Mouse (Mus musculus): ENCODE measurements at regions not wholly inside any gene's neighbourhood (a gene's known extent, or its start where the extent isn't known, plus 50 kb on each side); places are given as distances from the start of the nearest gene placed in this dataset.

GRCm38 (mm10) chr8:25367806-25368549, 543.8 kb upstream of the Adam5 start:
- Histone ChIP-seq H3K9me3 (ENCODE audit: low read length) (no peaks in the 10 kb centered on the region), H3K27me3 (replicated peaks; ENCODE audit: insufficient read depth, low read length) (no peaks in the 10 kb centered on the region)

GRCm38 (mm10) chr8:25366181-25366580, 542.0 kb upstream of the Adam5 start:
- Histone ChIP-seq H3K27me3 (replicated peaks; ENCODE audit: insufficient read depth, low read length) (no peaks in the 10 kb centered on the region), H3K27ac (ENCODE audit: low read length) (no peak overlapping the region), H3K9me3 (ENCODE audit: low read length) (no peaks in the 10 kb centered on the region), H3K4me1 (ENCODE audit: insufficient read depth, low read depth, low read length) (no peaks in the 10 kb centered on the region), H3K36me3 (ENCODE audit: insufficient read depth, low read length) (no peaks in the 10 kb centered on the region), H3K4me2 (replicated peaks; ENCODE audit: low read depth, low read length) (no peak overlapping the region), H3K9ac (replicated peaks; ENCODE audit: low read depth) (no peak overlapping the region), H3K4me3 (ENCODE audit: low read depth, low read length) (no peak overlapping the region)
- TF ChIP-seq EP300 (IDR thresholded peaks at IDR 0.05), result no peak
- DNase-seq (ENCODE audit: low spot score) (no peak), ATAC-seq (no peak)
- WGBS, result 48% methylated on average over 3 of the region's 3 CpGs

More at GRCm38 (mm10) chr8:25367806-25368549, 543.8 kb upstream of the Adam5 start:
- no peak for DNase-seq (ENCODE audit: low spot score)
- Histone ChIP-seq H3K36me3 (ENCODE audit: insufficient read depth, low read length) (no peaks in the 10 kb centered on the region), H3K4me3 (ENCODE audit: low read depth, low read length) (no peak overlapping the region), H3K4me1 (ENCODE audit: insufficient read depth, low read depth, low read length) (no peaks in the 10 kb centered on the region), H3K9ac (replicated peaks; ENCODE audit: low read depth) (no peak overlapping the region), H3K4me2 (replicated peaks; ENCODE audit: low read depth, low read length) (peak overlapping the region; percentile 34), H3K27ac (ENCODE audit: low read length) (no peak overlapping the region)
- 54% methylated on average over 15 of the region's 15 CpGs for WGBS
- TF ChIP-seq CTCF (IDR thresholded peaks at IDR 0.05) (no peak), EP300 (IDR thresholded peaks at IDR 0.05) (no peak)
- ATAC-seq, result 0 out of 2 replicates have a peak, but pooled peaks have one; percentile 33

- Histone ChIP-seq H3K36me3 (ENCODE audit: insufficient read depth, low read length) (no peaks in the 10 kb centered on the region), H3K27me3 (replicated peaks; ENCODE audit: insufficient read depth, low read length) (no peaks in the 10 kb centered on the region), H3K27ac (ENCODE audit: low read length) (no peak overlapping the region), H3K4me3 (ENCODE audit: low read depth, low read length) (no peak overlapping the region), H3K4me2 (replicated peaks; ENCODE audit: low read depth, low read length) (no peak overlapping the region), H3K9me3 (ENCODE audit: low read length) (no peaks in the 10 kb centered on the region), H3K4me1 (ENCODE audit: insufficient read depth, low read depth, low read length) (no peaks in the 10 kb centered on the region), H3K9ac (replicated peaks; ENCODE audit: low read depth) (no peak overlapping the region)
- 44% methylated on average over 9 of the region's 9 CpGs for WGBS
- no peak for TF ChIP-seq CTCF (IDR thresholded peaks at IDR 0.05)
- no peak for TF ChIP-seq EP300 (IDR thresholded peaks at IDR 0.05)
- no peak for DNase-seq (ENCODE audit: low spot score)
- ATAC-seq, result no peak
These were observed 538.5 kb upstream of the Adam5 start for GRCm38 (mm10) chr8:25362656-25363055.

- TF ChIP-seq CTCF (IDR thresholded peaks at IDR 0.05), result no peak
- no peak for TF ChIP-seq EP300 (IDR thresholded peaks at IDR 0.05)
- WGBS, result 69% methylated on average over 4 of the region's 4 CpGs
- Histone ChIP-seq H3K36me3 (ENCODE audit: insufficient read depth, low read length) (no peaks in the 10 kb centered on the region), H3K9ac (replicated peaks; ENCODE audit: low read depth) (no peak overlapping the region), H3K9me3 (ENCODE audit: low read length) (no peaks in the 10 kb centered on the region), H3K4me1 (ENCODE audit: insufficient read depth, low read depth, low read length) (no peaks in the 10 kb centered on the region), H3K4me3 (ENCODE audit: low read depth, low read length) (no peak overlapping the region), H3K27ac (ENCODE audit: low read length) (no peak overlapping the region), H3K27me3 (replicated peaks; ENCODE audit: insufficient read depth, low read length) (no peaks in the 10 kb centered on the region), H3K4me2 (replicated peaks; ENCODE audit: low read depth, low read length) (no peak overlapping the region)
- DNase-seq (ENCODE audit: low spot score) (no peak), ATAC-seq (no peak)
These were observed 538.0 kb upstream of the Adam5 start for GRCm38 (mm10) chr8:25362146-25362545.

GRCm38 (mm10) chr8:25361420-25361819, 537.3 kb upstream of the Adam5 start:
- H3K36me3 ChIP-seq (ENCODE audit: insufficient read depth, low read length), result no peaks in the 10 kb centered on the region
- no peak overlapping the region for H3K9ac ChIP-seq (replicated peaks; ENCODE audit: low read depth)
- H3K9me3 ChIP-seq (ENCODE audit: low read length), result no peaks in the 10 kb centered on the region
- no peak for TF ChIP-seq EP300 (IDR thresholded peaks at IDR 0.05)
- peak; percentile 40 for TF ChIP-seq CTCF (IDR thresholded peaks at IDR 0.05)
- ATAC-seq (no peak), DNase-seq (ENCODE audit: low spot score) (no peak)
- H3K4me1 ChIP-seq (ENCODE audit: insufficient read depth, low read depth, low read length), result no peaks in the 10 kb centered on the region
- H3K4me2 ChIP-seq (replicated peaks; ENCODE audit: low read depth, low read length), result no peak overlapping the region
- H3K27ac ChIP-seq (ENCODE audit: low read length), result no peak overlapping the region
- 90% methylated on average over 5 of the region's 5 CpGs for WGBS
- H3K4me3 ChIP-seq (ENCODE audit: low read depth, low read length), result no peak overlapping the region
- no peaks in the 10 kb centered on the region for H3K27me3 ChIP-seq (replicated peaks; ENCODE audit: insufficient read depth, low read length)

GRCm38 (mm10) chr8:25358539-25359165, 534.5 kb upstream of the Adam5 start:
- no peaks in the 10 kb centered on the region for H3K9me3 ChIP-seq (ENCODE audit: low read length)
- TF ChIP-seq CTCF (IDR thresholded peaks at IDR 0.05) (no peak), EP300 (IDR thresholded peaks at IDR 0.05) (no peak)
- H3K4me1 ChIP-seq (ENCODE audit: insufficient read depth, low read depth, low read length), result no peaks in the 10 kb centered on the region
- DNase-seq (ENCODE audit: low spot score) (no peak), ATAC-seq (no peak)
- H3K4me3 ChIP-seq (ENCODE audit: low read depth, low read length), result no peak overlapping the region
- no peaks in the 10 kb centered on the region for H3K27me3 ChIP-seq (replicated peaks; ENCODE audit: insufficient read depth, low read length)
- no peaks in the 10 kb centered on the region for H3K36me3 ChIP-seq (ENCODE audit: insufficient read depth, low read length)
- H3K4me2 ChIP-seq (replicated peaks; ENCODE audit: low read depth, low read length), result no peak overlapping the region
- no peak overlapping the region for H3K9ac ChIP-seq (replicated peaks; ENCODE audit: low read depth)
- 82% methylated on average over 12 of the region's 12 CpGs for WGBS
- no peak overlapping the region for H3K27ac ChIP-seq (ENCODE audit: low read length)

All from lung, postnatal 0 days (tissue).